Mouse (Mus musculus): ENCODE measurements around the gene Ceacam15. TPM values are rescaled to one million over a fixed set of nuclear protein-coding genes. Genes with fewer than 3 reads are reported as not detected.
"Not testable (repeated sequence)": the region's sequence is repeated elsewhere in the genome, so short reads cannot be mapped to it uniquely, and the experiment has no call there.

Ceacam15 gene
- polyA plus RNA-seq, 1 experiment from 2014 or later: not detected

DNA sequence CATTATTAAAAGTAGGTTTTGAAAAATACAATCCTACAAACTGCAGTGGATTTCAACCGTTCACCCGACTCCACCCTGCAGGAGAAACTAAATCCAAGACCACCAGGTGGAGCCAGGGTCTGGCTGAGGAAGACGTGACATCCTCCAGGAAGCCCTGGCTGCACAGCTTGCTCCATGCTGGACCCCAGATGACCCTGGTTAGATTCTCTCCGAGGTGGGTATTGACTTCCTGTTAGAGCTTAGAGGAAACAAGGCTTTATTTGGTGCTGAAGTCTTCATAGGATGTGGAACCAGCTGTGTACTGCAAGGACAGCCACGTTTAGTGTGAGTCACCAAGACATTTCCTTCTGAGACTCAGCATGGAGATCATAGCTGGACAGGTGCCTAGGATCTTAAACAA lies 13.7 kb upstream of the Ceacam15 start:
- Histone ChIP-seq H3K27me3 (no peaks in the 10 kb centered on the region), H3K36me3 (no peaks in the 10 kb centered on the region), H3K4me3 (replicated peaks) (no peak overlapping the region), H3K4me2 (no peak overlapping the region), H3K9ac (no peak overlapping the region), H3K4me1 (replicated peaks) (no peaks in the 10 kb centered on the region), H3K27ac (no peak overlapping the region), H3K9me3 (replicated peaks) (no peaks in the 10 kb centered on the region)
- 44% methylated on average over 5 of the region's 5 CpGs for whole genome bisulfite sequencing (ENCODE audit: insufficient replicate concordance)
- ATAC-seq (ENCODE audit: low read depth): no peak
- DNase-seq: no peak

DNA sequence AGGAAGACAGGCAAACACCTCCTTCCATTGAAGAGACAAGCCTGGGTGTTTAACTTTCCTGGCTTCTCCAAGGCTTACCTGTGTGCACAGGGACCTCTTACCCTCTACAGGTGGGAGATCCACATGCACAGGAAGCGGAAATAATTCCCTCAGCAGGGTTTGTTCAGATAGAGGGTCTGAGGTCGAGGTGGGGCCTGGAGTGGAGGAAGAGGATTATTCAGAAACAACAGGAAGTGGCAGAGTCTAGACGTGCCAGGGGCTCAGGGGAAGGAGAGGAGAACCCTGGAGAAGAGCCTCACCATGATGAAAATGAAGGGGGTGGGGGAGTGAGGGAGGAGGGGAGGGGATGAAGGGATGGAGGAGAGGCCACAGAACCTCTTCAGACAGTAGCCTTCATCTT lies 4.7 kb upstream of the Ceacam15 start:
- not testable (repeated sequence) for H3K4me1 ChIP-seq (replicated peaks); H3K4me2 ChIP-seq; H3K36me3 ChIP-seq; DNase-seq; ATAC-seq (ENCODE audit: low read depth); H3K27me3 ChIP-seq; H3K9me3 ChIP-seq (replicated peaks); H3K27ac ChIP-seq; H3K4me3 ChIP-seq (replicated peaks); H3K9ac ChIP-seq
- WGBS (ENCODE audit: insufficient replicate concordance): 24% methylated on average over 3 of the region's 3 CpGs

GRCm38 (mm10) chr7:16674699-16675098 lies 806 bp downstream of the Ceacam15 start:
- ATAC-seq (ENCODE audit: low read depth); H3K4me3 ChIP-seq (replicated peaks); H3K9ac ChIP-seq; H3K4me2 ChIP-seq; H3K27me3 ChIP-seq; H3K36me3 ChIP-seq; H3K4me1 ChIP-seq (replicated peaks); DNase-seq; H3K27ac ChIP-seq; H3K9me3 ChIP-seq (replicated peaks): not testable (repeated sequence)
- 24% methylated on average over 5 of the region's 5 CpGs for WGBS (ENCODE audit: insufficient replicate concordance)

- Histone ChIP-seq H3K4me1 (replicated peaks) (no peaks in the 10 kb centered on the region), H3K27ac (no peak overlapping the region), H3K36me3 (no peaks in the 10 kb centered on the region), H3K4me2 (no peak overlapping the region), H3K27me3 (no peaks in the 10 kb centered on the region), H3K4me3 (replicated peaks) (no peak overlapping the region), H3K9ac (no peak overlapping the region), H3K9me3 (replicated peaks) (no peaks in the 10 kb centered on the region)
- ATAC-seq (ENCODE audit: low read depth) (no peak), DNase-seq (no peak)
- WGBS (ENCODE audit: insufficient replicate concordance): 36% methylated on average over 1 of the region's 1 CpGs
These were observed 1.7 kb downstream of the Ceacam15 start for GRCm38 (mm10) chr7:16673823-16674222.

GRCm38 (mm10) chr7:16668331-16668930 lies 7.1 kb downstream of the Ceacam15 start:
- H3K4me1 ChIP-seq (replicated peaks); H3K9me3 ChIP-seq (replicated peaks); H3K9ac ChIP-seq; ATAC-seq (ENCODE audit: low read depth); H3K4me3 ChIP-seq (replicated peaks); DNase-seq; H3K4me2 ChIP-seq; H3K36me3 ChIP-seq; H3K27me3 ChIP-seq; H3K27ac ChIP-seq: not testable (repeated sequence)
- 60% methylated on average over 4 of the region's 5 CpGs for WGBS (ENCODE audit: insufficient replicate concordance)

- DNase-seq (no peak), ATAC-seq (ENCODE audit: low read depth) (no peak)
- H3K27me3 ChIP-seq: no peaks in the 10 kb centered on the region
- no peak overlapping the region for H3K4me2 ChIP-seq
- no peaks in the 10 kb centered on the region for H3K9me3 ChIP-seq (replicated peaks)
- H3K9ac ChIP-seq: no peak overlapping the region
- no peaks in the 10 kb centered on the region for H3K36me3 ChIP-seq
- WGBS (ENCODE audit: insufficient replicate concordance): 70% methylated on average over 12 of the region's 12 CpGs
- H3K4me3 ChIP-seq (replicated peaks): no peak overlapping the region
- H3K4me1 ChIP-seq (replicated peaks): no peaks in the 10 kb centered on the region
- no peak overlapping the region for H3K27ac ChIP-seq
These were observed 31.2 kb downstream of the Ceacam15 start for GRCm38 (mm10) chr7:16644260-16644659.

DNA sequence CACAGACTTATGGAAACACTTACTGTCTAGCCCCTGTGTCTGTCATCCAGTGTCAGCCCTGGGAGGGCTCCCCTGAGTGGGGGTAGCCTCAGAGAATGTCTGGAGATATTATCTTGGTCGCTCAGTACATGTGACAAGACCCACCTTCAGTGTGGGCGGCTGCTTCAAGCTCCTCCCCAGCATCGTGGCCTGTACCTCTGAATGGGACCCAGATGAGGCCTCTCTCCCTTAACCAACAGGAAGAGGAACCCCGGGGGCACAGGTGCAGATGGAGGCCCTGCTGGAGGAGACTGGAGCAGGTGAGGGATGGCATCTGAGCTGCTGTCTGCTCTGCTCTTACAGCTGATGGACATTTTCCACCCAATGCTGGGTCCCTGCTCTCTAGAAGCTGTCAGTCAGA lies 32.4 kb downstream of the Ceacam15 start:
- 26% methylated on average over 3 of the region's 4 CpGs for WGBS (ENCODE audit: insufficient replicate concordance)
- H3K27me3 ChIP-seq; H3K27ac ChIP-seq; H3K36me3 ChIP-seq; H3K4me2 ChIP-seq; H3K4me3 ChIP-seq (replicated peaks); DNase-seq; H3K9ac ChIP-seq; H3K4me1 ChIP-seq (replicated peaks); ATAC-seq (ENCODE audit: low read depth); H3K9me3 ChIP-seq (replicated peaks): not testable (repeated sequence)

GRCm38 (mm10) chr7:16639028-16639427 lies 36.5 kb downstream of the Ceacam15 start:
- H3K36me3 ChIP-seq: no peaks in the 10 kb centered on the region
- no peak overlapping the region for H3K4me3 ChIP-seq (replicated peaks)
- DNase-seq (no peak), ATAC-seq (ENCODE audit: low read depth) (no peak)
- H3K4me1 ChIP-seq (replicated peaks): no peaks in the 10 kb centered on the region
- H3K27me3 ChIP-seq: no peaks in the 10 kb centered on the region
- no peaks in the 10 kb centered on the region for H3K9me3 ChIP-seq (replicated peaks)
- no peak overlapping the region for H3K4me2 ChIP-seq
- H3K9ac ChIP-seq: no peak overlapping the region
- H3K27ac ChIP-seq: no peak overlapping the region
- WGBS (ENCODE audit: insufficient replicate concordance): 61% methylated on average over 3 of the region's 3 CpGs

- Histone ChIP-seq H3K9me3 (replicated peaks) (no peaks in the 10 kb centered on the region), H3K4me3 (replicated peaks) (no peak overlapping the region), H3K9ac (no peak overlapping the region), H3K36me3 (no peaks in the 10 kb centered on the region), H3K4me2 (no peak overlapping the region), H3K27ac (no peak overlapping the region), H3K27me3 (no peaks in the 10 kb centered on the region), H3K4me1 (replicated peaks) (no peaks in the 10 kb centered on the region; the same call in 1 of the 2 replicates)
- no peak for ATAC-seq (ENCODE audit: low read depth)
- WGBS (ENCODE audit: insufficient replicate concordance): 52% methylated on average over 3 of the region's 3 CpGs
- no peak for DNase-seq
These were observed 40.4 kb downstream of the Ceacam15 start for GRCm38 (mm10) chr7:16635116-16635515.

DNA sequence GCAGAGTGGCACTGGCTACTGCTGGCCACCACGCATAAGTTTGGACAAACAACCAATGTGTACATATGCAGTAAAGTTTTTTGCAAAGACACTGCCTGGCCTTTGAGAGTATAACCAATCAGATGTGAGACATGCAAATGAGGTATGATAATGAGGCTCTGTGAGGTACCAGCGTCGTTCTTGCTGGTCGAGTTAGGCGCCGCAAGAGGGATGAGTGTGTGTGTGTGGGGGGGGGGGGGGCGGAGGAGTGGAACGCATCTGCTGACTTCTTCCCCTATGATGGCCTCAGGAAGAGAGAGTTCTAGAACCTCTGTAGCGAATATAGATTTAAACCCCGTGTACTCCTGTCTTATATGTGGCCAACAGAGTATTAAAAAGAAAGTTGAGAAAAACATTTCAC lies 41.6 kb downstream of the Ceacam15 start:
- 4% methylated on average over 10 of the region's 10 CpGs for WGBS (ENCODE audit: insufficient replicate concordance)
- not testable (repeated sequence) for ATAC-seq (ENCODE audit: low read depth)

DNA sequence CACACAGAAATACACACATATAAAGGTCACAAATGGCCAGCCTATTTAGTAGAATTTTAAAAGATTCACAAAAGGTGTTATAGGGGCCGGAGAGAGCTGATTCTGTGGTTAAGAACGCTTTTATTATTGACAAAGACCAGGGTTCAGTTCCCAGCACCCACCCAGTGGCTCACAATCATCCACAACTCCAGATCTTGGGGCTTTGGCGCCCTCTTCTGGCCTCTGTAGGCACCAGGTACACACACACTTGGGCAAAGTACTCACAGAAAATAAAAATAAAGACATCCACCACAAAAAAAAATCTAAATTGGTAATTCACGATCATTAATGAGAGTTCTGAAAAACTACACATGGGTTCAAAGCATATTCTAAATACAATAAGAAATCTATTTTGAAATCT lies 43.6 kb downstream of the Ceacam15 start:
- ATAC-seq (ENCODE audit: low read depth): no peak
- Histone ChIP-seq H3K27me3 (no peaks in the 10 kb centered on the region), H3K36me3 (no peaks in the 10 kb centered on the region), H3K4me1 (replicated peaks) (no peaks in the 10 kb centered on the region; the same call in 1 of the 2 replicates), H3K4me2 (no peak overlapping the region), H3K9me3 (replicated peaks) (no peaks in the 10 kb centered on the region), H3K4me3 (replicated peaks) (no peak overlapping the region), H3K27ac (no peak overlapping the region), H3K9ac (no peak overlapping the region)
- 49% methylated on average over 4 of the region's 4 CpGs for WGBS (ENCODE audit: insufficient replicate concordance)
- no peak for DNase-seq

More for the DNA sequence above, 41.6 kb downstream of the Ceacam15 start:
- not testable (repeated sequence) for H3K36me3 ChIP-seq; H3K9ac ChIP-seq; H3K27ac ChIP-seq; H3K4me1 ChIP-seq (replicated peaks); H3K27me3 ChIP-seq; H3K9me3 ChIP-seq (replicated peaks); DNase-seq; H3K4me3 ChIP-seq (replicated peaks)
- H3K4me2 ChIP-seq: 0 out of 2 replicates have a peak overlapping the region, but pooled peaks have one; percentile 9

DNA sequence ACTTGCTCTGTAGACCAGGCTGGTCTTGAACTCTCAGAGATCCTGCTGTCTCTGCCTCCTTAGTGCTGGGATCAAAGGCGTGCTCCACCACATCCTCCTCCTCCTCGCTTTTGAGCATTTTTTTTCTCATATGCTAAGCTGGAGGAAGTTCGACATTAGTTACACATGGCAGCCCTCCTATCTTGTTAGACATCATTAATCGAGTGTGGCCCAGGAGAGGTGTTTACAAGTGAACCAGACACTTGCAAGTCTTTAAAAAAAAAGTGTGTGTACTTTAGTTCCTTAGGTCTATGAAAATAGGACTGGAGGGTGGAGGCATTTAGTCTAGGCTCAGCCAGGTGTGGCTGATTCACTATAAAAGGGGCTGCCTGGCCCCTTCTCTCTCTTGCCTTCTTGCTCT lies 44.5 kb downstream of the Ceacam15 start:
- DNase-seq: no peak
- H3K27me3 ChIP-seq: no peaks in the 10 kb centered on the region
- no peaks in the 10 kb centered on the region for H3K36me3 ChIP-seq
- 47% methylated on average over 4 of the region's 4 CpGs for WGBS (ENCODE audit: insufficient replicate concordance)
- H3K27ac ChIP-seq: no peak overlapping the region
- H3K4me2 ChIP-seq: no peak overlapping the region
- H3K9me3 ChIP-seq (replicated peaks): no peaks in the 10 kb centered on the region
- H3K4me1 ChIP-seq (replicated peaks): no peaks in the 10 kb centered on the region; the same call in 1 of the 2 replicates
- no peak overlapping the region for H3K4me3 ChIP-seq (replicated peaks)
- ATAC-seq (ENCODE audit: low read depth): no peak
- H3K9ac ChIP-seq: no peak overlapping the region

Data from liver, embryonic 13.5 days (tissue).